Mouse (Mus musculus) testis, adult 2 months (tissue): Measurements from ENCODE around the gene Lmo2.

Experiments used
- CTCF ChIP-seq: fragments of 200-500 bp; IDR thresholded peaks from 2 replicates; pipeline ENCODE4 v1.5.1; 2012; ENCODE audit warnings: low read depth, mild to moderate bottlenecking, inconsistent platforms, low read length, moderate library complexity; ENCODE audit not compliant: control insufficient read depth, insufficient read depth, insufficient replicate concordance
- POLR2A ChIP-seq: fragments of 200-500 bp; IDR thresholded peaks from 2 replicates; pipeline ENCODE4 v1.6.1; 2012; ENCODE audit warnings: low read depth, mild to moderate bottlenecking, inconsistent platforms, low read length, moderate library complexity; ENCODE audit not compliant: control insufficient read depth

- TF ChIP-seq CTCF (peak; percentile 60; the same call in 1 of the 2 replicates), POLR2A (no peak)
Observed at GRCm38 (mm10) chr2:104002711-104003413, 45.1 kb downstream of the Lmo2 start.
